Mouse (Mus musculus) layer of hippocampus, postnatal 36 days (tissue): ENCODE results near the gene Mrgprh. TPM values are rescaled to one million over a fixed set of nuclear protein-coding genes. Genes with fewer than 3 reads are reported as not detected.

ENCODE experiments used
- DNase-seq, 2 experiments: peaks; one replicate each; pipeline ENCODE4 v3.0.0; 2022
- total RNA-seq, 2 experiments: library from RNA; stranded (reverse); gene quantifications; 2 replicates each; pipeline ENCODE4 v1.2.3; 2021

Gene Mrgprh
- not detected for total RNA-seq

DNA sequence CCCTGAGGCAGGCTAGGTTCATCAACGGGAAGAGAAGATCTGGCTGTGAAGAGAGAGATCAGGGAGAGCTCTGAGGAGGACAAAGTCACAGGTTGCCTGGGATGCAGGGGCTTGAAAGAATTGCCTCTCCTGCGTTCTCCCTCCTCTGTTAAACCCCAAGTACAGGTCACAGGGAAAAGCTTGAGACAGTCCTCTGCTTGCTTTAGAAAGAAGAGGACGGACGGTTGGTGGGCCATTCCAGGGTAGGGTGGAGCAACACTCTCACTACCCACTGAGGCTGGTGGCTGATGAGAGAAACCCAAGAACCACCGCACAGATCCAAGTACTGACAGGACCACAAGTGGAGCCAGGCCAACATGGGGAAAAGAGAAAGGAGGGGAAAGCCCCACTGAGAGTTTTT lies at the start of gene Mrgprh:
Gene Mrgprh (plus strand): TSS at position 301 of the 400 bp plus-strand sequence.
- DNase-seq: no peak

DNA sequence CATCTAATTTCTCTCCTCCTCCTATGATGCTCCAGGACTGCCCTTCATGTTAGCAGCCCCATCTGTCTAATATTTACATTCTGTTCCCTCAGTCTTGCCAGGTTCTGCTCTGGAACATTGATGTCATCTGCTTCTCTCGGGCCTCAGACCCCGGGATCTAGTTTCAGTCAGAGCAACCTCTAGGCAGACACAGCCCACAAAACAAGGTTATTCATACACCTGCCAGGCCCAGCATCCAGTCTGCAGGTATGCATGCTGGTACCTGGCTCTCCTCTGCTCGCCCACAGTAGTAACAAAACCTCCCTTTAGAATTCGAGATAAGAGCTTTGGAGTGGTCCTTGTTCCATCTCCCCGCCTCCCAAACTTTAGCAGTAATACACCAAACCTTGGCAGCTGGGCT lies 45.5 kb upstream of the Mrgprh start:
- no peak for DNase-seq

DNA sequence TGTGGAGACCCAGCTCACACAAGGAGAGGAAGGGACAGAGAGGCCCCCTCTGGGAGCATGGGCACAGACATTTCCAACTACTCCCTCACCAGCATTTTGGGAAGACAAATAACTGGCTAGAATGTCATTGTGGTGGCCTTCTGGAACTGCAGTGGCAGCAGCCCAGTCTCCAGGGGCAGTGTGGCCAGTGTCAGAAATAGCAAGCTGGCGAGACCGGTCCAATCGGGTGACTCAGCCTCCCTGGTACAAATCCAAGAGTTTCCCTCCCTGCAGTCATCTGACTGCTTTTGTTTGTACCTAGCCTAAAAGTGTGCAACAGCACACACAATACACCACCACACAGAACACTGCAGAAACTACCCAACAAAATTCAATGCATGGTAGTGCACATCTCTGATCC lies 43.6 kb upstream of the Mrgprh start:
- no peak for DNase-seq

DNA sequence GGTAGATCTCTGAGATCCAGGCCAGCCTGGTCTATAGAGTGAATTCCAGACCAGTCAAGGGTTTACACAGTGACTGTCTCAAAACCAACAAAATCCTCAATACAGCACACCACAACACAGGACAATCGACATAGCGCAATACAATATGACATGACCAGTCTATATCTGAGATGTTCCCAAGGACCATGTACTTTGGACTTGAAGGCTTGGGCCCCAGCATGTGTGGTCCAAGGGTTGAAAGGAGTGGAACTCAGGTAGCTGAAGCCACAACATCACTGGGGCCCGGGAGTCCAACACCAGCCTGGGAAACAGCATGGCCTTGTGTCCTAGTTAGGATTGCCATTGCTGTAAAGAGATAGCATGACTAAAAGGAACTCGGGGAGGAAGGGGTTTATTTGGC lies 43.2 kb upstream of the Mrgprh start:
- no peak for DNase-seq

DNA sequence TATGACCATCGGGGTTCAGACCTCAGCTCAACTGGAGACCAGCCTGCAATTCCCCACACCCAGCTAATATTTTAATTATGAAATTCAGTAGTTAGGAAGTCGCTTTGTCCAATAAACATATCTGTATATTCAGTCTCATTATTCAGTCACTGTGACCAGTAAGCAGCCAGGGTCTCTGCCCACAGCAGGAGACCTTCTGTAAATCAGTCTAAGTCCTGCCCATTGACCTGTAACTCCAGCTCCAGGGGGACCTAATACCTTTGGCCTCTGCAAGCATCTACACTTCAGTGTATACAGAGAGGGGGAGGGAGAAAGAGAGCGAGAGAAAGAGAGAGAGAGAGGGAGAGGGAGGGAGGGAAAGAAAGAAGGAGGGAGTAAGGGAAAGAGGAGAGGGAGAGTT lies 41.5 kb upstream of the Mrgprh start:
- no peak for DNase-seq

DNA sequence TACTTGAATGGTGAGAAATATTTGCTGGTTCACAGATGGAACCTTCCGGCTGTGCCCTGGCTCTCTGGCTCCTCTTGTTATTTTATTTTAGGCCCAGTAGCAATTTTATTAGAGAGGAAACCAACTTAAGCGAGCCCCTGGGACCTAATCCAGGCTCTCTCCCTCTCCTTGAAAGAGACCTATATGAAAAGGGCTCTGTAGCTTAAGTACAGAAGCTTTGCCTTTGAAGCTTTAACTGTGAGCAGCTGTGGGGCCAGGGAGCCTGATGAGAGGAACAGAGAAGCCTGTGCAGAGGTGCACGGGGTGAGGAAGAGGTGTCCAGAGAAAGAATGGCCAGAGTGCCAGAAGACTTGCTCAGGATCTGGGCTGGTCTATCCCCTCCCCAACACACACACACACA lies 41.0 kb upstream of the Mrgprh start:
- DNase-seq: no peak

DNA sequence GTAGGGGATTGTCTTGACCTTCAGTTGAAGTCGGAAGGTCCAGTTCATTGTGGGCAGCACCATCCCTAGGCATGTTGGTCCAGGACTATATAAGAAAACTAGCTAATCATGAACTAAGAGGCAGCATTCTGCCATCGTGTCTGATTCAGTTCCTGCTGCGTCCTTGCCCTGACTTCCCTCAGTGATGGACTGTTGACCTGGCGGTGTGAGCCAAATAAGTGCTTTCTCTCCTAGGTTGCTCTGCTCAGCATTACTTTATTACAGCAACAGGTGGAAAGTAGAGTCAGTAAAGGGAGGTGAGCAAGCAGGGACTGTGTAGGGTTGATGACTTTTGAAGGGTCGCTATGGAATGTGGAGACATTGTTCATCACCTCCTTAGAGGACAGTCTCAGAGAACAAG lies 40.1 kb upstream of the Mrgprh start:
- DNase-seq: no peak

DNA sequence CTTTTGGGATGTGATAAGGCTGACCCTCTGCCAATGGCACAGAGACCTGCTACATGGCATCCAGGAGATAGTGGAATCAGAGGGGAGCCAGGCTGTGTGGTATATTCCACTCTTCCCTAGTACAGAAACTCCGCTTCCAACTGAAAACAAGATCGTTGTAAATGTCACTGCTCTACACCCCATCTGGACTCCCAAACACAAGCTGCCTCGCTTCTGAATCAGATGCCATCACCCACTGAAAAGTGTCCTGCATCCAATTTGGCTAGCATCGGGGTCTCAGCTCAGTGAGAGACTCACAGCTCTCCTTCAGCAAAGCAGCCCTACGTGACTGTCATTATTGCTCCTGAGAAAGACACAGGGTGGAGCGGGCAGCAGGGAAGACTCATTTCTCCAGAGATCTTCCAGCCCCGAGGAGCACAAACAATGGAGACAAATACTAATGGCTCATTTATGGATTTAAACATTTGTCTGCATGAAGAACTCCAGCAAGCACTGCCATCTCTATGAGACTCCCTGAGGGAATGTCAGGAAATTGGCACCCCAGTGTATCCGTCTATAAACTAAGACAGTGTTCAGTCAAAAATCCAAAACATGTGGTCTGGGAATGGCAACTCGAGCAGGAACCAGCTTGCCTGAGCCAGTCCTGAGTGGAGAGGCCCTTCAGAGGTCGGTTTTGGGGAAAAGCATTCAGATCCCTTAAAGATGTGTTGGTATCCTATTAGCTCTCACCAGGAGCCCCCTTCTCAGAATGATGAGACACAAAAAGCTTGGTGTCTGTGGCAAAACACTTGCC lies 36.2 kb upstream of the Mrgprh start:
- peak; percentile 80 for DNase-seq

DNA sequence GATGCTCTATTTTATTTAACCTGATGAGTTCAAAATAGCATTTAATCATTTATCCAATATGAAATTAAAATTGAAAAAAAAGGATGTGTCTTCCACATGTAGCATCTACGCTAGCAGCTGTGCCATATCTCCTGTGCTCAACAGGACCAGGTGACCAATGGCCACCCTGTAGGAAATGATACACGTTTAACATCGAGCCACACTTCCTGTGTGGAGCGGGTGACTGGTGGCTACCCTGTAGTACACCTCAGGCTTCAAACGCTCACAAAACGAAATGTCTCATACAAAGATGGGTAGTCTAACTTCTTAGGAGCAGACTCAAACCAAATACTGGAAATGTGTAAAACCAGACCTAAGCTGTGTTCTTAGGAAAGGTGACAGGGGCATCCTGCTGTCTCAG lies 32.0 kb upstream of the Mrgprh start:
- DNase-seq: no peak

DNA sequence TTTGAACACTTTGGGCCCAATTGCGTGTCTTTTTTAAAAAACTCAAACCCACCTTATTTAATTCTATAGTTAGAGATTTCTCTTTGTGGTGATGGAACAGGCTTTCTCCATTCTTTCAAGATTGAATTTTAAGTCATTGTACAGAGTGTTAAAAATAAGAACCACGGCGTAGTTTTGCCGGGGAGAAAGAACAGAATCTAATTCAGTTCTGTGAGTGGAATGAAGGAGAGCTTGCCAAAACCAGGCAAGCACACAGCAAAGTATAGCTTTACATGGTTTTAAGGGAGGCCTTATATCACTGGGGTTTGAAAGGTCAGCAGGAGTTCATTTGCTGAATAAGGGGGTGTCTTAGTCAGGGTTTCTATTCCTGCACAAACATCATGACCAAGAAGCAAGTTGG lies 31.3 kb upstream of the Mrgprh start:
- no peak for DNase-seq

DNA sequence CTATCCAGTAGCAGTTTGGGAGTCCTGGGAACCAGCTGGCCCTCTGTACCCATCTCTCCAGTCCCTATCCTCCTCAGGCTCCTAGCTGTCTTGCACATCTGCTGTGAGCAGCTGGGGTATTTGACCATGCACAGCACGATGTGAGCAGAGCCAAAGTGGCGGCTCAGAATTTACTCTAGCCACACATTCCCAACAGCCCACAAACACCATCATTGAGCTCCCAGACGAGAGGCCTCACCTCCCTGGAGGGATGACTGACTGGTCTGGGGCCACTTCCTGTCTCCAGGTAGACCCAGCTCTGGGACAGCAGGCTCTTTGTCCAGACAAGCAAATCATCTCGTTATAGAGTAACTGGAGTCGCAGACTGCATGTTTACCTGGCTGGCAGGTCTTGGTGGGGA lies 30.0 kb upstream of the Mrgprh start:
- DNase-seq: no peak

DNA sequence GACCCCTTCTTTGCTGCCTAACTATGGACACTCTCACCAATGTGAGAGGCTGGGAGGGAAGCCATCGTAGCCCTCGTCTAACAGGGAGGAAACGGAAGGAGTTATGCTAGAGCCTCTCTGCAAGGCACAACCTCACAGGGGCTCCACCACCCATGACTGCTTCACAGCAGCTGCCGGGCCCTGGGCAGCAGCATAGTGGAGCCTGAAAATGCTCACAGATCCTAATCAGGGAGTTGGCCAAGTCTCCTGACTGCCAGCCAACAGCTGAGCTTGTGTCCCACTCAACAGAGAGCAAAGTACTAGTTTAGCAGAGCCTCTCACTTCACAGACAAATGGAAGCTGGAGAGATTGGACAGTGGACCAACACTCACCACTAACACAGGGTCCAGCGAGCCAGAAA lies 29.4 kb upstream of the Mrgprh start:
- peak; percentile 49 to 52 for DNase-seq

DNA sequence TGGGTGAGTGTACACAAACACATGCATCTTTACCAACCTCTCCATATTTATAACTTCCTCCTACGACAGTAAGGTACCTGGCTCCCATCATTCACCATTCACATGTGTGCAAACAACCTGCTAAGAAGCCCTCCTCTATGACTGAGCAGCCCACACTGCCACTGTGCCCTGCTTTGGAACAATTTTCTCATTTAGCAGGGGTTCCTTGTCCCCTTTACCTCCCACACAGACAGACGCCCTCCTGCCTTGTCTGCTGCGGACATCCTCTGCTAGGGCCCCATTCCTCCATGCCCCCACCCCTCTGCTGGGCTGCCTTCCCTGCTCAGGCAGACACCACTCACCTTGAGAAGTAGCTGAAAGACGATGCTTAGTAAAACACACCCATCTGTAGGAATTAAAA lies 28.1 kb upstream of the Mrgprh start:
- DNase-seq: no peak

DNA sequence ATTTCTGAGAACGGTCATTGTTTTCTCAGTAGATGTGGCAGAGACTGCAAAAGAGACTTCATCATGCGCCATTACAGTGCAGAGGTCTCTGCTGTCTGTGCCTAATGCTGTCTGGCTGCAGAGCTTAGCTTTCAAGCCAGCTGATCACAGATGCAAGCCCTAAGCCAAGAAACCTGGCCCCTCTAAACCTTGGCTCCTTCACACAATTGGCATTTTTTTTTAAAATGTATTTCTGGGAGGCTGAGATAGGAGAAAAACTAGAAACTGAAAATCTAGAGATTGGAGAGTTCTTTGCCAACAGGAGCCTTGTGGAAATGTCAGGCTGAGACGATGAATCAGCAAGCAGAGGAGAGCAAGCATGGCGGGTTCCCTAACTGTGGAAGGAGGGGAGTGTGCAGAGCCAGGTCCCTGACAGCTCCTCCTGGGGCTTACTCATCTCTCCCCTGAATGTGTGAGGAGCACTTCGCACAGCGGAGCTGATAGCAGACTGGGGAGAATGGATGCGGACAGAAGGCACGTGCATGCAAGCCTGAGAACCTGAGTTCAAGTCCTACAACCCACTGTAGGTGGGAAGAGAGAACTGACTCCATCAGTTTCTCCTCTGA lies 26.0 kb upstream of the Mrgprh start:
- DNase-seq: peak in 1 of 2 experiments; percentile 56

DNA sequence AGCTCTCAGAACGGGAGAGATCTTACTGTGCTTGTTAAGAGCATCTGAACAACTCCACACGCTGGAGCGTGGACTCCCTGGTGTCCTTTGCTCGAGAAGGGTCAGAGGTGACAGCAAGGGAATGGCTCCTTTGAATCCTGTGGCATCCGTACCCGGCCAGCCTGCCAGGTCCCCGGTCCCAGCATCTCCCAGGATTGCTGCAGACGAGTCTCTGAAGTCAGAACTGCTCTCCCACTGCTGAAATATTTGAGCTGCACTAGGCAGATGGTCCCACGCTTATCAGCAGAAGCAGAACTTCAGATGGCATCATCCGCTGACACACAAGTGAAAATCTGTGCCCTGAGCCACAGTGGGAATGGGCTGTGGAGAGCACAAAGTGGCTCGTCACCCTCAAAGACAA lies 24.1 kb upstream of the Mrgprh start:
- DNase-seq: peak; percentile 73 to 77

DNA sequence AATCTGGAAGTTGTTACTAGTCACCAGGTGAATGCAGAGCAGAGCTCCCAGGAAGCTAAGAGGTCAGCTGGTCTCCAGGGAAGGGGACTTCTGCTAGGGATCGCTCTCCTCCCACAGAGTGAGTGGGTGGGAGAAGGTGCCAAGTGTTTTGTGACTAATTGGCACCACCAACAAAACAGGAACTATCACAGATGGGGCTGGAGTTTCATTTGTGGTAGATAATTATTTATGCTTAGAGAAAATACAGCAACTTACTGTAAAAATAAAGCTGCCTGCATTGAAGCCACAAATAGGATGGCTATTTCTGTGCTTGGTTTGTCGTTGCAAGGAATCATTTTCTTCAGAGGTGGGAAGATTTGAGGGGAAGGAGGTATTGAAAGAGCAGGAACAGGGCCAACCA lies 22.0 kb upstream of the Mrgprh start:
- peak in 1 of 2 experiments; percentile 43 for DNase-seq

DNA sequence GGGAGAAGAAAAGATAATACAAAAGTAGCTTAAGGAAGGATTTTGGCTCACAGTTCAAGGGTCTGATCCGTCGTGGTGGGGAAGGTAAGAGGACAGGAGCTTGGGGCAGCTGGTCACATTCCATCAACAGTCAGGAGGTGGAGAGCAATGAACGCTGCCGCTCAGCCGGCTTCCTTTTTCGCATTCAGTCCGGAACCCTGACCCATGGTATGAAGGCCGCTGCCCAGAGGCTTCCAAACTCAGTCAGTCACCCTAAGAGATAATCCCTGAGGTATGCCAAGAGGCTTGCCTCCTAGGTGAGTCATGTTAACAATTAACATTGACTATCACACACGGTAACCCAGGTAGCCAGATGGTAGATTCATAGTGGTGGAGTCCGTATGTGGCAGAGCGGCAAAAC lies 21.4 kb upstream of the Mrgprh start:
- DNase-seq: no peak

DNA sequence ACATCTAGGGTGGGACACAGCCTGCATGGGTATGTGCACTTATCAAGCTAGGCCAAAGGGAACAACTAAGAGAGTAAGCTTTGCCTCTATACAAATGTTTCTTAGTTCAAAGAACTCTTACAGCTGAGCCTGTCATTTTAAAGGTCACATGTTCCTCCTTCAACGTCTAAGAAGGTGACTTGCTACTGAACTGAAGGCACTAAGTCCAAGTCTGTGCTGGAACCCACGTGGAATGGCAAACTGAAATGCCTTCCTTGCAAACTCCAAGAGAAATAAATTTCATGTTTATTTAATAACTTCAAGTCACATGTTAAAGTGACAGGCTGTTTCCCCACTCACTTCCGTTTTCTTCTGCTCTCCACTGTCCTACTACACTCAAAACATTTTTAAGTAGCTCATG lies 18.4 kb upstream of the Mrgprh start:
- DNase-seq: no peak

DNA sequence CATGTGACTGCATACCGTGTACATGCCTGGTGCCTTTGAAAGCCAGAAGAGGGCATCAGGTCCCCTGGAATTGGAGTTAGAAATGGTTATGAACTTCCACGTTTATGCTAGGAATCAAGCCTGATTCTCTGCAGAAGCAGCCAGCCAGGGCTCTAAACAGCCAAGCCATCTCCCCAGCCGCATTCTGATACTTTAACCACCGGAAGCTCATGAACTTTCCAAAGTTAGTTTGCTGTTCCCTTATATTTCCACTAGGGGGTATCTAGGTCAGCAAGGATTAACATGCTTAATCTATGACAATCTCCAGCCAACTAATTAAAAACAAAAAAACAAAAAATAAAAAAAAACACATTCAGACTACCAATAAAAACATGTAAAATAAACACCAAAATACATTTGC lies 17.8 kb upstream of the Mrgprh start:
- no peak for DNase-seq

DNA sequence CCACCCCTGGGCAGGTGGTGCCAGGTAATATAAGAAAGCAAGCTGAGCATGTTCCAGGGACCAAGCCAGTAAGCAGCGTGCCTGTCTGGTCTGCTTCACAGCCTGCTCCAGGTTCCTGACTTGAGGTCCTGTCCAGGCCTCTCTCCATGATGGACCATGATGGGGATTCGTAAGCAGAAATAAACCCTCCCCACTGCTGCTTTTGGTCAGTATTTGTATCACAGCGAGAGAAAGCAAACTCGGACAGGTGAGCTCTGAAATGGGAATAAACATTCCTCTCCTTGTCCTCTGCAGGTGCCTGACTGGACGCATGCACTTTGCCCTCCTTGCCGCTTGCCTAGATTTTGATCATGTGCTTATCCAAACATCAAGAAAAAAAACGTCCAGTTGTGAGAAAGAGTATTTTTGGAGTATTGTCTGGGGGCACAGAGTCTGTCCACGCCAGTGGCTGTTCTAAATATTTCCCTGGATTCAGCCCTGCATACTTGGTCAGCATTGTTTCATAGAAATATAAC lies 16.8 kb upstream of the Mrgprh start:
- no peak for DNase-seq

DNA sequence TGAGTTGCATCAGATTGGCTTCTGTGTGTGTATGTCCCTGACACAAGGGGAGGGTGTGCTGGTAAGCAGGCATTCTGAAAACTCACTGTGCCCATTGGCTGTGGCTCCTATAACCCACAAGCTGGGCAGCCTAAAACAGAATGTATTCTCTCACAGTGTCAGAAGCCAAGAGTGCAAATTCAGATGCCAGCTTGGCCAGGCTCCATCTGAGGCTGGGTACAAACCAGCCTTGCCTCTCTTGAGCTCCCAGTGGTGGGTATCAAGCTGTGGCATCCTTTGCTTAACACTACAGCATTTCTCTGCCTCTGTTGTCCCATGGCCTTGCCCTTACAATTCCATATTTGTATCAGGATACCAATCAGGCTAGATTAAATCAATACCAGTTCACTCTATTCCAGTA lies 11.7 kb upstream of the Mrgprh start:
- no peak for DNase-seq

DNA sequence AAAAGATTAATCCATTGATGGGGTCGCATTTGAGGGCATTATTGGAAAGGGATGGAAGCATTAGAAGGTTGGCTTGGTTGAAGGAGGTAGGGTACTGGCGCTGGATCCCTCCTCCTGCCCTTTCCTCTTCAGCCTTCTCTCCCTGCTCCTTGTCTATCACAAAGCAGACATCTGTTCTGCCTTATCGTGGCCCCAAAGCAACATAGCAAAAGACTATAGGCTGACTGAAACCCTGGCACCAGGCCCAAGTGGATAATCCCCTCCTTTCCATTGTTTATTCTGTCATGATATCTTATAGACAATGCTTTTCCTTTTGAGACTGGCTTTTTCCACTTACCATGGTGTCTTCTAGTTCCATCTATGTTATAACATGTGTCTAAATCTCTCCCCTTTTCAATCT lies 10.4 kb upstream of the Mrgprh start:
- no peak for DNase-seq

DNA sequence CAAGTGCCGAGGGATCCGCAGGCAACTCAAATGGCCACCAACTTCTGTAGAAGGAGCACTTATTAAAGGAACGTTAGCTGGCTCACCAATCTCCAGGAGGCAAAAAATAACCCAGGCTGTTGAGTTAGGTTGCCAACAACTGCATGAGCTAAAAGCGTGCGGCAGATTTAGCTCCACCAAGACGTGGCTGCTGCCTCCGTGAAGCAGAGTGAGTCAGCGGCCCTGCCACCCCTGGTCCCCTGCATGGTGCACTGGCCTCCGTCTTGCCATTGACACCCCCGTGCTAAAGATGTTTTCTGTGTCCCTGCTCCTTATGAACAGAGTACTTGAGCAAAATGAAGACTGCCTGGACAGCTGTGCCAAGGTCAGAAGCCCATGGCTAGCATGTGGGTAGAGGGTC lies 9.0 kb upstream of the Mrgprh start:
- no peak for DNase-seq

DNA sequence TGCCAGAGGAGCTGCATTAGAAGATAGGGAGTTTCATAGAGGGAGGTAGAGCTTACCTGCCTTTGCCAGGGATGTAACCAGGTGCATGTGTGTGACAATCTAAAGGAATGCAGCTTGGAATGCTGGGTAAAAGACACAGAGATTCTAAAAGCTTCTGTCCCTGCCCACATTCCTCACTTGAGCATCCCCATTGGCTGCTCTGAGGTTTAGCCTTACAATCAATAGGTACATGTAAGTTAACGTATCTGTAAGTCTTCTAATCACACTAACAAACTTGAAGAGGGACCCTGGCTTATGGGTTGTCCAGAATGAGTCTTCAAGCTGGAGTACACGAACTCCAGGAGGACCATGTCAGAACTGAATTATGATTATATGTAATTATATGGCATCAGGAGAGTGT lies 7.8 kb upstream of the Mrgprh start, which contains the start of gene Mas1:
Gene Mas1 (minus strand): TSS at position 101 of the 400 bp plus-strand sequence.
- DNase-seq: no peak
